Mouse (Mus musculus) embryonic fibroblast, embryonic 13.5 days (primary cell): ENCODE data around the gene Vmn2r84. TPM values are rescaled to one million over a fixed set of nuclear protein-coding genes. Genes with fewer than 3 reads are reported as not detected.
"Not testable (repeated sequence)": the region's sequence is repeated elsewhere in the genome, so short reads cannot be mapped to it uniquely, and the experiment has no call there.

Experiments
- H3K27ac ChIP-seq: 2 replicates; pipeline ENCODE4 v1.5.1; 2012; ENCODE audit warnings: low read length, control low read depth, inconsistent platforms; ENCODE audit not compliant: insufficient read depth
- H3K4me1 ChIP-seq: 2 replicates; pipeline ENCODE4 v1.6.1; 2011; ENCODE audit warnings: low read length; ENCODE audit not compliant: control insufficient read depth, insufficient read depth
- H3K4me3 ChIP-seq: 2 replicates; pipeline ENCODE4 v1.5.1; 2011; ENCODE audit warnings: mild to moderate bottlenecking, control low read depth, low read length; ENCODE audit not compliant: insufficient read depth
- CTCF ChIP-seq: IDR thresholded peaks from 2 replicates; pipeline ENCODE4 v1.5.1; 2011; ENCODE audit warnings: mild to moderate bottlenecking, control low read depth, low read length, moderate library complexity, borderline replicate concordance; ENCODE audit not compliant: insufficient read depth
- POLR2A ChIP-seq: IDR thresholded peaks from 2 replicates; pipeline ENCODE4 v1.6.1; 2011; ENCODE audit warnings: low read depth, mild to moderate bottlenecking, control low read depth, low read length, moderate library complexity
- polyA plus RNA-seq: library from polyadenylated mRNA; stranded (reverse); fragments of >200 nt; gene quantifications from 2 replicates; pipeline ENCODE4 v1.2.4, GENCODE M21; 2011; ENCODE audit warnings: low read depth; ENCODE audit not compliant: missing spikeins, insufficient read length

The Vmn2r84 gene
- polyA plus RNA-seq: not detected in 2 replicates

DNA sequence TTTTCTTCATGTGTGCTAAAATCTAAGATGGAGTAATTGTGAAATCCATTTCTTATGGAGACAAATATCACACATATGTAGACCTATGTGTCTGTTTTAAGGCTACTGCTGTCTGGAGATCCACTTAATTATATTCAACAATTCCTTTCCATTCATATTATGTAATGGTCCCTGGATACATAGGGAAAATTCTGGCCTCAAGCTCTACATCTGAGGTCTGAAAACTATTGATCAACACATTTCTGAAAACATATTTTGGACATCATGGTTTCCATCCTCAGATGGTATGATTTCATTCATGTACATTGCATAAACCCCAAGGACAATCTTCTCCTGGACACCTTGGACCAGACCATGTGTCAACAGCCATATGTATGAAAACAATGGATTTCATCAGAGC is at the start of gene Vmn2r84:
TSS of gene Vmn2r84 (minus strand) at position 101 of the 400 bp plus-strand sequence.
- Histone ChIP-seq H3K4me3 (no peak within 1 kb of the TSS), H3K4me1 (no peaks in the 10 kb centered on the region), H3K27ac (no peak within 1 kb of the TSS)
- TF ChIP-seq CTCF (no peak), POLR2A (no peak)

DNA sequence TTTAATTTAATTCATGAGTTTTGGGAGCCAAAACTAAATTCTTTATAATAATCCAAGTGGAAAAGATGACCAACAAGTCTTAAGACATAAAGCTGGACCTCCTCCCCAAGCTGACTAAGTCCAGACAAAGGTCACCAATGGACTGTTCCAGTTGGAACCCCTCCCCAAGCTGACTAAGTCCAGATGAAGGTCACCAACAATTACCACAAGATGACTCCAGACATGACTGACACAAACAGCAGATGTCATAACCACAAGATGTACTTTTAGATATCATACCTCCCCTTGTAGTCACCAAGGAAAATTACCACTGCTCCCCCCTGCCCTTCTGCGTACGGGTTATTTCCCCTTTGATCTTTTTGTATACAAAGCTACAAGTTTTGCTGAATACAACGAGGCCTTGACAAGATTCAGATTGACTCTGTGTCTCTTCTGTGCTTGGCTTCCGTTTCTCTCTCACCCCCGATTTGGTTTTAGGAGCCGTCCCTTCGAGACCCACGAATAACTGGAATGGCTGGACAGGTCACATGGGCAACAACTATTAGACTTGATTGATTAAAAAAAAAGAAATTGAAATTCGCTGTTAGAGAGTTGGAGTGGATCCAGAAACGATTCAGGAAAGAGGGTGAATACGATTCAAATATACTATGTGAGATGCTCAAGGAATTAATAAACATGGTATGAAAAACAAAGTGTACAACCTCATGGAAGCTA is 40.2 kb upstream of the Vmn2r84 start:
- H3K27ac ChIP-seq, H3K4me3 ChIP-seq, H3K4me1 ChIP-seq: not testable (repeated sequence)

DNA sequence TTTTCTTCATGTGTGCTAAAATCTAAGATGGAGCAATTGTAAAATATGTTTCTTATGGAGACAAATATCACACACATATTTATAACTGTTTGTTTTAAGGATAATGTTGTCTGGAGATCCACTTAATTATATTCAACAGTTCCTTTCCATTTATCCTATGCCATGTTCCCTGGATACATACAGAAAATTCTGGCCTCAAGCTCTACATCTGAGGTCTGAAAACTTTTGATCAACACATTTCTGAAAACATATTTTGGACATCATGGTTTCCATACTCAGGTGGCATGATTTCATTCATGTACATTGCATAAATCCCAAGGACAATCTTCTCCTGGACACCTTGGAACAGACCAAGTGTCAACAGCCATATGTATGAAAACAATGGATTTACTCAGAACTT is 35.5 kb upstream of the Vmn2r84 start, which contains the start of gene Vmn2r85:
TSS of gene Vmn2r85 (minus strand) at position 101 of the 400 bp plus-strand sequence.
- not testable (repeated sequence) for H3K4me1 ChIP-seq, H3K27ac ChIP-seq, H3K4me3 ChIP-seq

DNA sequence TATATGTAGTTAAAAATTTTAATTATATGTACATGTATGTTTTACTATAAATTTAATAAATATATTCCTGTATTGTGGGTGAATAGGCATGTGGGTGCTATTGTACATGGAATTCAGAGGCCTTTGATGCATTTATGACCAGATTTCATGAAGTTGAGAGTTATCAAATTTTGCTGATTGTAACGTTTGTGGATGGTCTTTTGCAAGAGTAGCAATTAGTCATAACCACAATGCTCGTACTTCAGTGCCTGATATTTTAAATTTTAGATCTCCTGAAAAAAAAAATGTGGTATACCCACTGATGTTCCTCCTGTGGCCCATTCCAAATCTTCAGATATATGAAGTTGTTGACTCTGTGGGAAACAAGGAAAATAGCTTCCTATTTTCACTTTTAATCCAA is 28.2 kb upstream of the Vmn2r84 start:
- not testable (repeated sequence) for H3K4me1 ChIP-seq, H3K27ac ChIP-seq, H3K4me3 ChIP-seq

DNA sequence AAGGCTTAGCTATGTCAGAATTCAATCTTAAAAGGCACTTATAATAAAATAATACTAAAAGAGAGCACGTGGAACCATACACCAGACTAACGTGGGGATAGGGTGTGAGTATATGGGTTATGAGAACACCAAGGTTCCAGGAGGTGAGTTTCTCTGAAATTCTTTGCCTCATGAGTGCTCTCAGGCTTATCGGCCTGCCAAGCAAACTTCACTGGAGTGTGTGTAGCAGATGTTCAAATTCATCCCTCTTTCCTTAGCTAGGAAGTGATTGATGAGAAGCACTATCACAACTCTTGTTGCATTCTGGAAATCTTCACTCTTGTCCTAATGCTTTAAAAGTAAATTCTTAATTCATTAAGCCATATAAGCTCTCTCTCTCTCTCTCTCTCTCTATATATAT is 26.3 kb upstream of the Vmn2r84 start:
- TF ChIP-seq CTCF: no peak
- no peak for TF ChIP-seq POLR2A
- Histone ChIP-seq H3K4me3 (no peak overlapping the region), H3K27ac (no peak overlapping the region), H3K4me1 (no peaks in the 10 kb centered on the region)

DNA sequence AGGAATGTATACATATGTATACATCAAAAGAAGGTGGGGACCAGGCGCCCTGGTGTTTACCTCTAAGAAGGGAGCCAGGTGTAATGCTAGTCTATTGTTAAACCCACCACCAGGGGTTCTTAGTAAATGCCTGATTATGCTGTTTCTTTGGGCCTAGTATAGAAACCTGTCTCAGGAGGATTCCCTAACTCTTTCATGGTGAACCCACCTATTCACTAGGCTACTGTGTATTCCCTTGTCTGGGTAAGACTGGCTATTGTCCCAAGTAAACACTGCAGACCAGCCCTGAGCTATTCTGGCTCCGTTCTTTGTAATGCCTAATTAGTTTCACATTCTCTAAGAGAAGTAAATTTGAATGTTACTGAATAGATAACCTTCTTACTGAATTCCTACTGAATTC is 25.8 kb upstream of the Vmn2r84 start:
- not testable (repeated sequence) for H3K4me1 ChIP-seq, H3K4me3 ChIP-seq, H3K27ac ChIP-seq

DNA sequence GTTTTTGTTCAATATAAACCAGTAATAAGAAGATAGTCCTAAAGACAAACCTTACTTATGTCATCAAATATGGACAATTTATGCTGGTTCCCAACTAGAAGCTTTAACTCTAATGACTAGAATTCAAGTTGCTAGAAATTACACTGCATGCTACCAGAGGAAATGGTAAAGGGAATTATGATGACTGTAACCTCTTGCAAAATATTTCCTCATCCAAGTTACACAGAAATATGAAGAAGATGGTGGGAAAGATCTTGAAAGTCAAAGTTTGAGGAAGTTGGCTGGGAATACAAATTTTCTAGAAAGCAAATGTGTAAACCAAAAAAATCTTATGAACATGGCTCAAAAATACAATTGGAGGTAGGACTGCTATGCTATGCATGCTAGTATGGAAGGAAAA is 22.2 kb upstream of the Vmn2r84 start:
- not testable (repeated sequence) for H3K4me1 ChIP-seq, H3K27ac ChIP-seq, H3K4me3 ChIP-seq

DNA sequence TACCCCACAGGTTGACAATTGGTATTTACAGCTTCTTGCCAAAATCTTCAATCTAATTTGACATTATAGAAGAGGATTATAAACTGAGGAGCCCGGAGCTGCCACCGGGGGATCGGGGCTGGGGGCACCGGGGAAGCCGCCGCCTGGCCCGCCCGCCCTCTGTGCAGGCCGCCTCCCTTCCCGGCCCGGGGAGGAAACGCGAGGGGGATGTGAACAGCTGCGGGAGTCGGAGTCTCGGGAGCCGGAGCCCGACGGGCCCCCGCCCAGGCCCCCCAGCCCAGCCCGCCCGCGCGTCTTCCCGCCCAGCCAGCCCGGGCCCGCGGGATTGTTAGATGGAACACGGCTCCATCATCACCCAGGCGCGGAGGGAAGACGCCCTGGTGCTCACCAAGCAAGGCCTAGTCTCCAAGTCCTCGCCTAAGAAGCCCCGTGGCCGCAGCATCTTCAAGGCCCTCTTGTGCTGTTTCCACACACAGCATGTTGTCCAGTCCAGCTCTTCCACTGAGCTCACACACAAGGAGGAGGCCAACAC is 18.1 kb upstream of the Vmn2r84 start:
- H3K4me1 ChIP-seq, H3K4me3 ChIP-seq, H3K27ac ChIP-seq: not testable (repeated sequence)

DNA sequence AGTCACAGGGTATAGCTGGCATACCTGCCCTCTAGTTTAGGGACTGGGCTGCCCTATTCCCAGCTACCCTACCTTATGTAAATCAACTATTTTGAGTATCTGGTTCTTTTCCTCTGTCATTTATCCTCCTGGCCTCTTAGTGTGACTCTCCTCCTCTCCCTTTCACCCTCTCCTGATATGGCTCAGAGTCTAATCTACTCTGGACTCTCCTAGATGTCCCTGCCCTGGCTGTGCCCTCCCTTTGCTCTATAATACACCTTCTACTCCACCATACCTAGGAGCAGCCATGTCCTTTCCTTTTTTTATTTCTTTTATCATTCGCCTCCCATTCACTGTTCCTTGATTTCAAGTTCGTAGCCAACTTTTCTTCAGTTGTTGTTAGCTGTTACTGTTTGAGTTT is 19.0 kb downstream of the Vmn2r84 start:
- H3K4me3 ChIP-seq: no peak overlapping the region
- no peaks in the 10 kb centered on the region for H3K4me1 ChIP-seq
- no peak overlapping the region for H3K27ac ChIP-seq
- no peak for TF ChIP-seq POLR2A

DNA sequence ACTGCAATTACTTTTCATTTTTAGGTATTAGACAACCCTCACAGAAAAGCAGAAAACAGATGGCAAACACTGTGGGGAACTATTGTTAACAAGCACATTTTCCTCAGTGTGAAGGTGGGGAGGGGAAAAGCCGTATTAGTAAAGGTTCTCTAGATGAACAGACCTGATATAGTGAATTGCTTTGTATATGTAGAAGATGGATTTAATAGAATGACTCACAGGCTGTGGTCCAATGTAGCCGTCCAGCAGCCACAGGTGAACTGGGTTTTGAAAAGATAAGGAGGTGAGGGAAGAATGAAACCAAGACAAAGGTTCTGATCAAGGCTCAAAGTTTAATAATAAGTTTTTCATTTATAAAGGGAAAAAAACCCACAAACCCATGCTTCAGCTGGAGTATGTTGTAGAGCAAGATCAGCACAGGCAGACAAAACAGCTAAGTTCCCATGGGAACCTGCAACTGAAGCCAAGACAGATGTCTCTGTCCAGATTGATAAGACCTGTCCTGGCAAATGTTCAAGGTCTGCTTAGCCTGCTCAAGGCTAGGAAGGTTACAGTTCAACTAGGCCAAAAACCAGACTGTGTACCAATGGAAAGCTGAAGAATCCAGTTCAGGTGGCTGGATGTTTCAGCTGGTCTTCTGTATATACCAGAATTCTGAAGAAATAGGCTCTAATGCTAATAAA is 21.5 kb downstream of the Vmn2r84 start:
- H3K4me3 ChIP-seq: no peak overlapping the region
- no peaks in the 10 kb centered on the region for H3K4me1 ChIP-seq
- TF ChIP-seq POLR2A (no peak), CTCF (no peak)
- no peak overlapping the region for H3K27ac ChIP-seq

DNA sequence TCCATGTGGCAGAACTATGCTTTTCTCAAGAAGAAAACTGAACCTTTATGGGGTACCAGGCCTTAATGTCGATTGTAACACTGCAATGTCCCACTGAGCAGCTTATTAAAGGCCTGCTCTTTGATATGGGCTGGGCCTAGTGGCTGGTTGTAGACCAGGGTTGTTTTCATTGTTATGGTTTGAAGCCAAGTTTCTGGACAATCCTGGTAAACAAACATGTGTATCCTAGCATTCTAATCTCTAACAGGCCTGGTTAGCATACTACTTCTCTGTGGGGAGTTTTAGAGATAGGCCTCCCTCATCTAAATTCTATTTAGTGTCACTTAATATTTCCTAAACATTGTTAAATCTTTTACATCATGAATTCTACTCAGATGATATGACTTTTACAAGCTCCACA is 22.5 kb downstream of the Vmn2r84 start:
- Histone ChIP-seq H3K4me3 (no peak overlapping the region), H3K27ac (no peak overlapping the region), H3K4me1 (no peaks in the 10 kb centered on the region)
- TF ChIP-seq CTCF: no peak
